Mouse (Mus musculus) heart, postnatal 10 days (tissue): Measurements from ENCODE around the gene Mx1. TPM values are rescaled to one million over a fixed set of nuclear protein-coding genes. Genes with fewer than 3 reads are reported as not detected.

Source experiments
- DNase-seq, 2 experiments: peaks; one replicate each; pipeline ENCODE4 v3.0.0; 2021
- intact Hi-C: fragments of 180-260 bp; cut with DNase I; formaldehyde crosslinking; loops from one replicate; pipeline ENCODE4 v1.15.1; 2025
- total RNA-seq, 2 experiments: library from RNA; stranded (reverse); gene quantifications; 2 replicates each; pipeline ENCODE4 v1.2.3; 2021

The Mx1 gene
- total RNA-seq: 1 to 10 TPM in 1 of 2 experiments, under 1 TPM in 1; 0.53 to 1.5 TPM

GRCm38 (mm10) chr16:97462481-97463181, at the start of gene Mx1:
Mx1 (minus strand) TSS chr16:97462907.
- intact Hi-C loops: no loop called here

GRCm38 (mm10) chr16:97512347-97512751, 49.6 kb upstream of the Mx1 start:
- intact Hi-C loops: no loop called here
- no peak for DNase-seq

More at GRCm38 (mm10) chr16:97462481-97463181, at the start of gene Mx1:
- DNase-seq: no peak

- DNase-seq: no peak
- intact Hi-C loops: no loop called here
Measured at GRCm38 (mm10) chr16:97511495-97511894, 48.8 kb upstream of the Mx1 start.

- intact Hi-C loops: no loop called here
- DNase-seq: no peak
Measured at GRCm38 (mm10) chr16:97510849-97511248, 48.1 kb upstream of the Mx1 start.

- intact Hi-C loops: no loop called here
- DNase-seq: no peak
Measured at GRCm38 (mm10) chr16:97507783-97508182, 45.1 kb upstream of the Mx1 start.

- no peak for DNase-seq
- intact Hi-C loops: no loop called here
Measured at GRCm38 (mm10) chr16:97504793-97505192, 42.1 kb upstream of the Mx1 start.

- intact Hi-C loops: no loop called here
- DNase-seq: no peak
Measured at GRCm38 (mm10) chr16:97503849-97504248, 41.1 kb upstream of the Mx1 start.

GRCm38 (mm10) chr16:97500901-97501300, 38.2 kb upstream of the Mx1 start:
- intact Hi-C loops: no loop called here

GRCm38 (mm10) chr16:97499450-97499849, 36.7 kb upstream of the Mx1 start:
- intact Hi-C loops: no loop called here
- DNase-seq: no peak

More at GRCm38 (mm10) chr16:97500901-97501300, 38.2 kb upstream of the Mx1 start:
- no peak for DNase-seq

- DNase-seq: no peak
- intact Hi-C loops: no loop called here
Measured at GRCm38 (mm10) chr16:97498139-97498538, 35.4 kb upstream of the Mx1 start.

GRCm38 (mm10) chr16:97497682-97498081, 35.0 kb upstream of the Mx1 start:
- no peak for DNase-seq
- intact Hi-C loops: no loop called here

- DNase-seq: no peak
Measured at GRCm38 (mm10) chr16:97496026-97496425, 33.3 kb upstream of the Mx1 start.

GRCm38 (mm10) chr16:97492369-97492768, 29.7 kb upstream of the Mx1 start:
- intact Hi-C loops: no loop called here

More at GRCm38 (mm10) chr16:97496026-97496425, 33.3 kb upstream of the Mx1 start:
- intact Hi-C loops: no loop called here

GRCm38 (mm10) chr16:97478655-97479054, 15.9 kb upstream of the Mx1 start:
- intact Hi-C loops: no loop called here
- DNase-seq: no peak

More at GRCm38 (mm10) chr16:97492369-97492768, 29.7 kb upstream of the Mx1 start:
- no peak for DNase-seq

GRCm38 (mm10) chr16:97476524-97476923, 13.8 kb upstream of the Mx1 start:
- no peak for DNase-seq
- intact Hi-C loops: no loop called here

- intact Hi-C loops: no loop called here
- DNase-seq: peak; percentile 69 to 77
Measured at GRCm38 (mm10) chr16:97475581-97475980, 12.9 kb upstream of the Mx1 start.

GRCm38 (mm10) chr16:97474671-97475070, 12.0 kb upstream of the Mx1 start:
- DNase-seq: no peak
- intact Hi-C loops: no loop called here

- intact Hi-C loops: loop anchor here (2.0 to 5.0 kb wide), 2 partner anchors 111 to 155 kb away; partner anchors contain the start of gene Bace2
Measured at GRCm38 (mm10) chr16:97467993-97468791, 5.5 kb upstream of the Mx1 start.

GRCm38 (mm10) chr16:97467472-97467871, 4.8 kb upstream of the Mx1 start:
- no peak for DNase-seq
- intact Hi-C loops: loop anchor here (2.0 to 5.0 kb wide), 2 partner anchors 110 to 155 kb away; partner anchors contain the start of gene Bace2

More at GRCm38 (mm10) chr16:97467993-97468791, 5.5 kb upstream of the Mx1 start:
- DNase-seq: no peak

GRCm38 (mm10) chr16:97466182-97466957, 3.7 kb upstream of the Mx1 start:
- peak; percentile 18 to 34 for DNase-seq
- intact Hi-C loops: loop anchor here (2.0 to 5.0 kb wide), 2 partner anchors 109 to 154 kb away; partner anchors contain the start of gene Bace2

- no peak for DNase-seq
- intact Hi-C loops: no loop called here
Measured at GRCm38 (mm10) chr16:97461271-97461670, 1.4 kb downstream of the Mx1 start.
